ENCODE assay signal across 18 mouse cellular contexts in the genomic region with DNA sequence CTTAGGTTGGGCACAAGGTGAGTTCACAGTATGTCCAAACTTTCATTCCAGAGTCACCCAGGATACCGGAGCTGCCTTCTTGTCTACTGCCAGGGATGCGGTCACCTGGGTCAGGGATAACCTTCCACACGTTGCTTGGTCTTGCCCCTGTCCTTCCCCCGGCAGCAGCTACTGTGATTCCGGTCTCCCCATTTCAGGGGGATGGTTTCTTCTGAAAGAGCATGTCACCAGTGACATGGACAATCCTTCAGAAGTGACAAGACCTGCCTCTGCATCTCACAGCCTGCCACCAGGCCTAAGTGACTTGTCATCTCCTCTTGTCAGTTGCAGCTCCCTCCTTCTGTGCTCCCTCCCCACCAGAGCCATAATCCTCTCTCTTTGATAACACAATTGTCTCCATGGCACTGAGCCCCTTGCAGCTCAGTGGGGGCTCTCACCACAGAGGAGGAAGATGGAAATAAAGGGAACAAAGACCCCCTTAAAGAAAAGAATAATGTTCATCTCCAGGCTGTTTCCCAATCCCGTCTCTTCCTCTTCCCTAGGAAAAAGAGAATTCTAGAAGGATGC.
A peak's percentile ranks its signal among the peaks of the same experiment; 100 is the strongest.
DNase-seq lines count a peak whose midpoint lies in the region; ATAC-seq and TF ChIP-seq lines count a peak whose summit lies in the region.
"Had no signal": no experiment of that assay in that cellular context is flagged by ENCODE, and none has a peak within 500 bp of the region (broad histone marks: within the 10 kb centered on the region; RNA-seq: fewer than 3 reads in every experiment).

No protein-coding gene starts in this region.

- H3K36me3 ChIP-seq in hindbrain, embryonic 13.5 days: no peaks in the 10 kb centered on the region
- no peaks in the 10 kb centered on the region for H3K36me3 ChIP-seq in hindbrain, embryonic 12.5 days
- no peaks in the 10 kb centered on the region for H3K36me3 ChIP-seq in forebrain, embryonic 13.5 days (ENCODE audit: poor library complexity, severe bottlenecking)
- no peaks in the 10 kb centered on the region for H3K36me3 ChIP-seq in midbrain, embryonic 10.5 days
- no peaks in the 10 kb centered on the region for H3K36me3 ChIP-seq in midbrain, postnatal 0 days (ENCODE audit: insufficient read depth, low read length)
- H3K36me3 ChIP-seq: heart, embryonic 10.5 days; hindbrain, embryonic 10.5 days had no signal

- ATAC-seq in hindbrain, embryonic 13.5 days (ENCODE audit: low FRiP score): no peak
- ATAC-seq in hindbrain, embryonic 12.5 days (ENCODE audit: low FRiP score): no peak
- ATAC-seq in forebrain, embryonic 13.5 days: 0 out of 2 replicates have a peak, but pooled peaks have one; percentile 30
- ATAC-seq in midbrain, postnatal 0 days (ENCODE audit: low FRiP score): no peak
- ATAC-seq: intestine, embryonic 16.5 days had no signal

- peaks cover 20% of the 10 kb centered on the region for H3K4me1 ChIP-seq in hindbrain, embryonic 13.5 days (replicated peaks)
- H3K4me1 ChIP-seq in hindbrain, embryonic 12.5 days: peaks cover 11% of the 10 kb centered on the region
- peaks cover 15% of the 10 kb centered on the region for H3K4me1 ChIP-seq in forebrain, embryonic 13.5 days
- H3K4me1 ChIP-seq in midbrain, embryonic 10.5 days: peaks cover 27% of the 10 kb centered on the region
- H3K4me1 ChIP-seq in midbrain, postnatal 0 days (ENCODE audit: insufficient read depth, low read length): peaks cover 4% of the 10 kb centered on the region

- no peak overlapping the region for H3K4me2 ChIP-seq in hindbrain, embryonic 13.5 days
- no peak overlapping the region for H3K4me2 ChIP-seq in hindbrain, embryonic 12.5 days (replicated peaks)
- no peak overlapping the region for H3K4me2 ChIP-seq in forebrain, embryonic 13.5 days
- H3K4me2 ChIP-seq in midbrain, postnatal 0 days (ENCODE audit: low read depth, low read length, poor library complexity, severe bottlenecking): no peak overlapping the region

- TF ChIP-seq CTCF in midbrain, postnatal 0 days (IDR thresholded peaks at IDR 0.05): no peak

- intact Hi-C loops in gastrocnemius, postnatal 14 days (cut with DNase I; ENCODE audit: low total_unique reads): no loop called here

- H3K9ac ChIP-seq in hindbrain, embryonic 13.5 days: no peak overlapping the region
- no peak overlapping the region for H3K9ac ChIP-seq in hindbrain, embryonic 12.5 days
- no peak overlapping the region for H3K9ac ChIP-seq in forebrain, embryonic 13.5 days
- H3K9ac ChIP-seq in midbrain, postnatal 0 days (replicated peaks; ENCODE audit: low read length, poor library complexity, severe bottlenecking): no peak overlapping the region

- no peaks in the 10 kb centered on the region for H3K9me3 ChIP-seq in hindbrain, embryonic 13.5 days
- 0 out of 2 replicates have a peak, but pooled peaks cover 7% of the 10 kb centered on the region for H3K9me3 ChIP-seq in hindbrain, embryonic 12.5 days (replicated peaks)
- no peaks in the 10 kb centered on the region for H3K9me3 ChIP-seq in forebrain, embryonic 13.5 days (replicated peaks)
- peaks cover 11% of the 10 kb centered on the region for H3K9me3 ChIP-seq in midbrain, embryonic 10.5 days (replicated peaks)
- no peaks in the 10 kb centered on the region for H3K9me3 ChIP-seq in midbrain, postnatal 0 days (ENCODE audit: low read length)
- H3K9me3 ChIP-seq: heart, embryonic 10.5 days had no signal

- H3K27me3 ChIP-seq in hindbrain, embryonic 13.5 days: no peaks in the 10 kb centered on the region
- no peaks in the 10 kb centered on the region for H3K27me3 ChIP-seq in hindbrain, embryonic 12.5 days
- no peaks in the 10 kb centered on the region for H3K27me3 ChIP-seq in forebrain, embryonic 13.5 days
- peaks cover 98% of the 10 kb centered on the region for H3K27me3 ChIP-seq in midbrain, embryonic 10.5 days (ENCODE audit: low read depth, poor library complexity, severe bottlenecking)
- H3K27me3 ChIP-seq in midbrain, postnatal 0 days (ENCODE audit: insufficient read depth, low read length): no peaks in the 10 kb centered on the region

- DNase-seq in midbrain, embryonic 10.5 days (ENCODE audit: low spot score): peak; percentile 56
- DNase-seq in midbrain, postnatal 0 days (ENCODE audit: low spot score): no peak
- no peak for DNase-seq in gastrocnemius, postnatal 14 days
- no peak for DNase-seq in lung, adult 18-20 months
- DNase-seq in spleen, postnatal 36 days (ENCODE audit: low spot score in 2 of 2): no peak
- DNase-seq: adrenal gland, postnatal 25 days; B cell, adult 2 months; cerebellum, adult 2 months; gastrocnemius, postnatal 25 days; kidney, postnatal 4 days; lung, postnatal 10 days had no signal

- 51% methylated on average over 6 of the region's 6 CpGs for WGBS in hindbrain, embryonic 13.5 days
- 52% methylated on average over 6 of the region's 6 CpGs for WGBS in hindbrain, embryonic 12.5 days
- WGBS in forebrain, embryonic 13.5 days: 39% methylated on average over 6 of the region's 6 CpGs
- 41% methylated on average over 6 of the region's 6 CpGs for WGBS in midbrain, embryonic 10.5 days
- 24% methylated on average over 6 of the region's 6 CpGs for WGBS in midbrain, postnatal 0 days

- H3K4me3 ChIP-seq in hindbrain, embryonic 13.5 days: no peak overlapping the region
- no peak overlapping the region for H3K4me3 ChIP-seq in hindbrain, embryonic 12.5 days
- H3K4me3 ChIP-seq in forebrain, embryonic 13.5 days: no peak overlapping the region
- no peak overlapping the region for H3K4me3 ChIP-seq in midbrain, embryonic 10.5 days
- H3K4me3 ChIP-seq in midbrain, postnatal 0 days (ENCODE audit: low read depth, low read length): no peak overlapping the region
- H3K4me3 ChIP-seq: heart, embryonic 10.5 days; hindbrain, embryonic 10.5 days had no signal

- H3K27ac ChIP-seq in hindbrain, embryonic 13.5 days: peak overlapping the region; percentile 55; the same call in 1 of the 2 replicates
- H3K27ac ChIP-seq in hindbrain, embryonic 12.5 days: no peak overlapping the region
- peak overlapping the region; percentile 48 for H3K27ac ChIP-seq in forebrain, embryonic 13.5 days
- peak overlapping the region; percentile 75 for H3K27ac ChIP-seq in midbrain, embryonic 10.5 days (replicated peaks)
- H3K27ac ChIP-seq in midbrain, postnatal 0 days (ENCODE audit: low read depth, low read length): 0 out of 2 replicates have a peak overlapping the region, but pooled peaks have one; percentile 55
- H3K27ac ChIP-seq: heart, embryonic 10.5 days; hindbrain, embryonic 10.5 days; stomach, postnatal 0 days had no signal
